Mouse (Mus musculus) embryonic facial prominence, embryonic 13.5 days (tissue): ENCODE measurements at regions not wholly inside any gene's neighbourhood (a gene's known extent, or its start where the extent isn't known, plus 50 kb on each side); places are given as distances from the start of the nearest gene placed in this dataset.

Source experiments
- ATAC-seq: fragments of 200-750 bp; cut with Nextera tagmentation; 2 replicates; pipeline ENCODE4 v1.8.0; 2017; ENCODE audit warnings: low read depth; ENCODE audit not compliant: insufficient number of reproducible peaks, insufficient read depth, low FRiP score, low TSS enrichment
- H3K27ac ChIP-seq: fragments of 300-500 bp; sonication (generic); 2 replicates; pipeline ENCODE4 v1.5.1; 2015; ENCODE audit warnings: moderate library complexity, mild to moderate bottlenecking, inconsistent platforms
- H3K27me3 ChIP-seq: fragments of 300-500 bp; sonication (generic); 2 replicates; pipeline ENCODE4 v1.6.1; 2015; ENCODE audit warnings: mild to moderate bottlenecking, inconsistent platforms
- H3K36me3 ChIP-seq: fragments of 300-500 bp; sonication (generic); 2 replicates; pipeline ENCODE4 v1.6.1; 2015; ENCODE audit warnings: mild to moderate bottlenecking, inconsistent platforms
- H3K4me1 ChIP-seq: fragments of 300-500 bp; sonication (generic); 2 replicates; pipeline ENCODE4 v1.6.1; 2015; ENCODE audit warnings: inconsistent platforms
- H3K4me2 ChIP-seq: fragments of 300-500 bp; sonication (generic); 2 replicates; pipeline ENCODE4 v1.6.1; 2015; ENCODE audit warnings: moderate library complexity, mild to moderate bottlenecking, inconsistent platforms
- H3K4me3 ChIP-seq: fragments of 300-500 bp; sonication (generic); 2 replicates; pipeline ENCODE4 v1.5.1; 2015; ENCODE audit warnings: mild to moderate bottlenecking, inconsistent platforms
- H3K9ac ChIP-seq: fragments of 300-500 bp; sonication (generic); 2 replicates; pipeline ENCODE4 v1.6.1; 2015; ENCODE audit warnings: mild to moderate bottlenecking, inconsistent platforms
- H3K9me3 ChIP-seq: fragments of 300-500 bp; sonication (generic); 2 replicates; pipeline ENCODE4 v1.6.1; 2016; ENCODE audit warnings: inconsistent platforms
- WGBS: fragments of 180-500 bp; shearing (Covaris S2); methylation state at CpG from one replicate; pipeline ENCODE4 v1.1.7; 2015; ENCODE audit warnings: mixed read lengths; 5-methylcytosine and 5-hydroxymethylcytosine counted together

GRCm38 (mm10) chr4:142350986-142351385 is 111.8 kb upstream of the Kazn start:
- no peaks in the 10 kb centered on the region for H3K36me3 ChIP-seq
- ATAC-seq: no peak
- H3K4me2 ChIP-seq: no peak overlapping the region
- H3K27me3 ChIP-seq: no peaks in the 10 kb centered on the region
- H3K9ac ChIP-seq: no peak overlapping the region
- no peak overlapping the region for H3K27ac ChIP-seq
- H3K4me3 ChIP-seq: no peak overlapping the region
- H3K9me3 ChIP-seq: no peaks in the 10 kb centered on the region
- peaks cover 3% of the 10 kb centered on the region; the same call in 1 of the 2 replicates for H3K4me1 ChIP-seq
- WGBS: 90% methylated on average over 8 of the region's 8 CpGs

DNA sequence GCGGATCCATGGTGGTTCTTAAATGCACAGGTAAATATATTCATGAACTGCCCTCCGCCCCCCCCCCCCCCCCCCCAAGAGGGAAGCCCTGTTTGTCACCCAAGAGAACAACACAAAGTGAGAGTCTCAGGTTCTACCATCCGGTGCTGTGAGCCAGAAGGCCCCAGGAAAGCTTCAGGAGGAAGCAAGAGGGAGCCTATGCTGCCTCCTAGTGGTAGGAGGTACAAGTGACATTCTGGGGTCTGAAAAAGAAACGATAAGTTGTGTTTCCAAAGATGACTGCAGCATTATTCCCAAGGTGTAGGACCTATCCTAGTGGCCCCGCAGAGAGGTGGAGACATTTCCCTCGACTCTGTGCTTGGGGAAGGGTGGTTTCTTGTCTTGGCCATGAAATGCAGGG is 109.7 kb upstream of the Kazn start:
- H3K4me1 ChIP-seq: peaks cover 7% of the 10 kb centered on the region
- no peak overlapping the region for H3K9ac ChIP-seq
- H3K36me3 ChIP-seq: no peaks in the 10 kb centered on the region
- no peaks in the 10 kb centered on the region for H3K9me3 ChIP-seq
- H3K27me3 ChIP-seq: no peaks in the 10 kb centered on the region
- H3K27ac ChIP-seq: no peak overlapping the region
- no peak overlapping the region for H3K4me2 ChIP-seq
- no peak overlapping the region for H3K4me3 ChIP-seq
- ATAC-seq: no peak
- 50% methylated on average over 6 of the region's 6 CpGs for WGBS

DNA sequence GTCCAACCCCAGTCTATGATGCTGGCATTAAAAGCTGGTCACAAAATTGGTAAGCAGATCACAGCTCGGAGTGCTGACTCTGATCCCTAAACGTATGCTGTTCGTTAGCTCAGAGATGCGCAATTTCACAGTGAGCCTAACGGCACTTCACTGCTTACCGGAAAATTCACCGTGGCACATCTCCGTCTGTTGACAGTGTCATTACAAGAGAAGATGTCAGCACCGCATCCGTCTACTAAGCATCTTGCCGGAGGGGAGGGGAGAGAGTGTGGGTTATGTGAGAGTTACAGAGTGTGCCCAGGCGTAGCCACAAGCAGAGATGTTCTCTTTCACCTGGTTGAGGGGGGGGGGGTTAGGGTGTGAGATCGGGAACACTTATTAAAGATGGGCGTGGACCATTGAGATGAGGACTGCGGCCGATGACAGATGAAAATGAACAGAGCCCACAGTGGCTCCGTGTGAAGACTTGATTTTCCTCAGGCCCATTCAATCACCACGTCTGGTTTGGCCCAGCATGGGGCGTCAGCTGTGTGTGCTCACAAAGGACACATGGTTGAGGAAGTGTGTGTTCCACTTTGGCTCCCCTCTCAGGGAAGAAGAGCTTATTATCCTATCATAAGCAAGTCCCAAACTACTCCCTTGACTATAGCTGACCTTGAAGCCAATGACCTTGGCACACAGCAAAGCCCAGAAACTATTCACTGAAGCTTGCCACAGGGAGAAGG is 103.4 kb upstream of the Kazn start:
- Histone ChIP-seq H3K4me1 (peaks cover 11% of the 10 kb centered on the region), H3K9ac (no peak overlapping the region), H3K27me3 (no peaks in the 10 kb centered on the region), H3K27ac (no peak overlapping the region), H3K36me3 (no peaks in the 10 kb centered on the region), H3K4me2 (no peak overlapping the region), H3K4me3 (no peak overlapping the region), H3K9me3 (no peaks in the 10 kb centered on the region)
- ATAC-seq: no peak
- WGBS: 63% methylated on average over 19 of the region's 19 CpGs

DNA sequence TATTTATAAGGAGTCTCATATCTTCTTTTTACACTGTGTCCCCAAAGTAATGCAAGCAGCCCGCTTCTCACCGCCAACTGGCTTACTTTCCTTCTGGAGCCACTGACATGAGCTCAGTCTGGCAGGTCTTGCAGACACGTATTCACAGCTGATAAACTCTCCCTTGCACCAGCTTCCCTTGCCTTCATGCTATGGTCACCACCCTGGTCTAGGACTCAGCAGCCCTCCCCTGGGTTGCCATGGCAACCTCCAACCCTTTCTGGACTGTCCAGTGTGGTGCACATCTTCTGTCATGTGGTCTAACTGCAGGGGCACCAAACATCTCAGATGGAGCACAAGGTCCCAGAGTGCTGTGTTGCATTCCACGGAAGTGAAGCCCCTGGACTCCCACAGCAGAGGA is 102.1 kb upstream of the Kazn start:
- Histone ChIP-seq H3K36me3 (0 out of 2 replicates have a peak, but pooled peaks cover 1% of the 10 kb centered on the region), H3K27ac (no peak overlapping the region), H3K27me3 (no peaks in the 10 kb centered on the region), H3K9ac (no peak overlapping the region), H3K4me1 (peaks cover 10% of the 10 kb centered on the region), H3K4me3 (no peak overlapping the region), H3K4me2 (no peak overlapping the region), H3K9me3 (no peaks in the 10 kb centered on the region)
- WGBS: 83% methylated on average over 4 of the region's 4 CpGs
- ATAC-seq: no peak

DNA sequence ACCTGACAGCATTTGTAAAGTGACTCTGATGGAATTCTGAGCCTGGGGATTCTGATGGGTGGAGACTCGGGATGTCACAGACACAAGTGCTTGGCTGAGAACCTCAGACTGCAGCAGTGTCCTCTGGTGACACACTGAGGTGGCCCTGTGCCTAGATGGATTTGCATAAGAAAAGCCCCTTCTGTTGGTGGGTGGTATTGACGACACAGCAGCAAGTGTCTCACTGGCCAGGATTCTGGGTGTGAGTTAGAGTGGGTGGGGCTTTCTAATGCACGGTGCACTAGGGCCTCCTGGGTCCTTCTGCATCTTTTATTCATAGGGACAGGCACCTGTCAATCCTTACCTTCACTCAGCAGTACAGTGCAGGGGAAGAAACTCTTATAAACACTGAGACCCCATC is 100.9 kb upstream of the Kazn start:
- H3K9ac ChIP-seq: no peak overlapping the region
- ATAC-seq: no peak
- H3K27me3 ChIP-seq: no peaks in the 10 kb centered on the region
- no peaks in the 10 kb centered on the region for H3K9me3 ChIP-seq
- no peak overlapping the region for H3K4me3 ChIP-seq
- H3K4me1 ChIP-seq: peaks cover 7% of the 10 kb centered on the region; the same call in 1 of the 2 replicates
- 21% methylated on average over 3 of the region's 3 CpGs for WGBS
- H3K27ac ChIP-seq: no peak overlapping the region
- H3K4me2 ChIP-seq: no peak overlapping the region
- 0 out of 2 replicates have a peak, but pooled peaks cover 3% of the 10 kb centered on the region for H3K36me3 ChIP-seq

DNA sequence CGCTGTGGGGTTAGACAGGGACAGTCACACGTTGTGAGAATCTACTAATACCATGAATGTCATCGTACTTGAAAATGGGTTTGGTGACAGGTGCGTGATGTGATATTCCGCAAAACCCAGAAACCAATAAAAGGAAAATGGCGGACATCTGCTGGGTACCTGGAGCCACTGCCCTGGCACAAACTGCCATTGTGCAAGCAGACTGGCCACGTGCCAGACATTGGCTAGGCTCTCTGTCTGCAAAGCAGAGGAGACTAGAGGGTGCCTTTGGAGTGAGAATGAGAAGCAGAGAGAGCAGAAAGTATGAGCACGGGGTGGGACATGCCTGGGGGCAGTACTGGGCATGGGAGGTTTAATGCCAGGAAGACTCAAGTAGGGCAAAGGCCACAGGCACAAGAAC is 98.5 kb upstream of the Kazn start:
- Histone ChIP-seq H3K9me3 (no peaks in the 10 kb centered on the region), H3K4me3 (no peak overlapping the region), H3K36me3 (0 out of 2 replicates have a peak, but pooled peaks cover 3% of the 10 kb centered on the region), H3K4me2 (no peak overlapping the region), H3K4me1 (peaks cover 4% of the 10 kb centered on the region; the same call in 1 of the 2 replicates), H3K27me3 (no peaks in the 10 kb centered on the region), H3K27ac (no peak overlapping the region), H3K9ac (no peak overlapping the region)
- WGBS: 85% methylated on average over 8 of the region's 8 CpGs
- no peak for ATAC-seq

GRCm38 (mm10) chr4:142336943-142337342 is 97.7 kb upstream of the Kazn start:
- Histone ChIP-seq H3K27me3 (no peaks in the 10 kb centered on the region), H3K4me3 (no peak overlapping the region), H3K4me2 (no peak overlapping the region), H3K27ac (no peak overlapping the region), H3K9me3 (no peaks in the 10 kb centered on the region), H3K4me1 (0 out of 2 replicates have a peak, but pooled peaks cover 4% of the 10 kb centered on the region), H3K9ac (no peak overlapping the region), H3K36me3 (0 out of 2 replicates have a peak, but pooled peaks cover 3% of the 10 kb centered on the region)
- 63% methylated on average over 2 of the region's 2 CpGs for WGBS
- no peak for ATAC-seq

DNA sequence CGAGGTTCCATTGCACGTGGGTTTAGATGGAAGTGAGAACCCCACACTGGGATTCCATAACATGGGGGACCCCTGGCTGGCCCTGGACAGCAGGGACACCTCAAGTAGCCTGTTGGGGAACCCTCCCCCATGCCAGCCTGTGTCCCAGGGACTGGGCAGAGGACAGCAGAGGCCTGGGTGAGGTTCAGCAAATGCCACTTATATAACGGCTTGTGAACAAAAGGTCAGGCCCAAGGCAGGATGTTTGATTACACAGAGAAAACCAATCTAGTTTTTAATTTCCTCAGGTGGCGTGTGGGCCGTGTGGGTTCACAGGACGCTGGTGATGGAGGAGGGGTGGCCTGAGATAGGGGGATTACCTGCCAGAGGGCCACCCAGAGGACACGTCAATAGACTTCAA is 94.9 kb upstream of the Kazn start:
- Histone ChIP-seq H3K9me3 (peaks cover 5% of the 10 kb centered on the region; the same call in 1 of the 2 replicates), H3K4me1 (no peaks in the 10 kb centered on the region), H3K27me3 (no peaks in the 10 kb centered on the region), H3K36me3 (0 out of 2 replicates have a peak, but pooled peaks cover 3% of the 10 kb centered on the region), H3K4me3 (no peak overlapping the region), H3K27ac (no peak overlapping the region), H3K9ac (no peak overlapping the region), H3K4me2 (no peak overlapping the region)
- no peak for ATAC-seq
- WGBS: 83% methylated on average over 7 of the region's 7 CpGs

DNA sequence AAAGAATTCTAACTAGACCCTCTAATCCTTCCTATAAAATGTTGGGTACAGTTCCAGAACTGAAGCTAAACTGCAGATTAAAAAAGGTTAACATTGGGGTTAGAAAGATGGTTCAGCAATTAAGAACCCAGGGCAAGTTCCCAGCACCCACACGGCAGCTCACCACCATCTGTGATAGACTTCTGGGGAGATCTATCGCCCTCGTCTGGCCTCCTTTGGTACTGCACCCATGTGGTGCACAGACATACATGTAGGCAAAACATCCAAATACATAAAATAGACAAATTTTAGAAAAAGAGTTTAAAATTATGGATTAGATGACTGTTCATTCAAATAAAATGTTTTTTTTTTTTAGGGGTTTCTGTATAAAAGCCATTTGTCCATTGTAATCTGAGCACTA is 91.4 kb upstream of the Kazn start:
- no peak overlapping the region for H3K9ac ChIP-seq
- H3K4me1 ChIP-seq: peaks cover 11% of the 10 kb centered on the region; the same call in 1 of the 2 replicates
- no peak overlapping the region for H3K4me3 ChIP-seq
- no peaks in the 10 kb centered on the region for H3K27me3 ChIP-seq
- H3K9me3 ChIP-seq: peaks cover 5% of the 10 kb centered on the region; the same call in 1 of the 2 replicates
- no peak overlapping the region for H3K4me2 ChIP-seq
- no peaks in the 10 kb centered on the region for H3K36me3 ChIP-seq
- H3K27ac ChIP-seq: no peak overlapping the region
- WGBS: 91% methylated on average over 3 of the region's 3 CpGs
- no peak for ATAC-seq

- peaks cover 19% of the 10 kb centered on the region; the same call in 1 of the 2 replicates for H3K4me1 ChIP-seq
- no peaks in the 10 kb centered on the region for H3K36me3 ChIP-seq
- H3K9me3 ChIP-seq: peaks cover 5% of the 10 kb centered on the region; the same call in 1 of the 2 replicates
- no peak for ATAC-seq
- H3K27ac ChIP-seq: no peak overlapping the region
- WGBS: 93% methylated on average over 2 of the region's 2 CpGs
- no peak overlapping the region for H3K4me3 ChIP-seq
- no peak overlapping the region for H3K4me2 ChIP-seq
- H3K27me3 ChIP-seq: no peaks in the 10 kb centered on the region
- H3K9ac ChIP-seq: no peak overlapping the region
Measured at GRCm38 (mm10) chr4:142329600-142329999, 90.4 kb upstream of the Kazn start.

DNA sequence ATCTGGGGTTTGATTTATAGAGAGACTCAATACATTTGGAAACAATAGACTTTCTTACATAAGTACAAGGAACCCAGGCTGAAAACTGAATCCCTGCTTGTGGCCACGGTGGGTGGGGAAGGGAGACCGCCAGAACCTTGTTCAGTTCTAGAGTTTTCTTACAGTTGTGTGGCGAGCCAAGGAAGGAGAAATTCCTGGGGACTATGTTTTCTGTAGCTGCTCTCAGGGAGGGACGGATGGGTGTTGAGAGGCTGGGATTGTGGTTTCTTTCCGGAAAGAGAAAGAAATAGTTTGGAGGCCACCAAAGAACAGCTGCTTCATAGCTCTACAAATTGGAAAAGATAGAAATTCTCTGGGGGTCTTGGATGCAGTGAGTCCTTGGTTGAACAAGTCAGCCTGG is 87.3 kb upstream of the Kazn start:
- peaks cover 42% of the 10 kb centered on the region for H3K4me1 ChIP-seq
- H3K4me2 ChIP-seq: no peak overlapping the region
- no peak for ATAC-seq
- H3K36me3 ChIP-seq: no peaks in the 10 kb centered on the region
- WGBS: 52% methylated on average over 5 of the region's 5 CpGs
- H3K27ac ChIP-seq: peak overlapping the region; percentile 49
- H3K4me3 ChIP-seq: no peak overlapping the region
- peaks cover 3% of the 10 kb centered on the region; the same call in 1 of the 2 replicates for H3K9me3 ChIP-seq
- no peaks in the 10 kb centered on the region for H3K27me3 ChIP-seq
- no peak overlapping the region for H3K9ac ChIP-seq

- whole genome bisulfite sequencing: 10% methylated on average over 14 of the region's 14 CpGs
- Histone ChIP-seq H3K9me3 (no peaks in the 10 kb centered on the region), H3K27ac (peak overlapping the region; percentile 73), H3K4me2 (peak overlapping the region; percentile 28; the same call in 1 of the 2 replicates), H3K4me1 (peaks cover 42% of the 10 kb centered on the region), H3K36me3 (no peaks in the 10 kb centered on the region), H3K9ac (0 out of 2 replicates have a peak overlapping the region, but pooled peaks have one; percentile 36), H3K4me3 (no peak overlapping the region), H3K27me3 (no peaks in the 10 kb centered on the region)
- no peak for ATAC-seq
Measured at GRCm38 (mm10) chr4:142321209-142321863, 82.1 kb upstream of the Kazn start.
